Mouse (Mus musculus) hindbrain, postnatal 0 days (tissue): ENCODE data around the gene Gnb1. TPM values are rescaled to one million over a fixed set of nuclear protein-coding genes. Genes with fewer than 3 reads are reported as not detected.

ENCODE experiments used
- ATAC-seq: fragments of 200-750 bp; cut with Nextera tagmentation; 2 replicates; pipeline ENCODE4 v1.8.0; 2017; ENCODE audit warnings: mild to moderate bottlenecking, moderate TSS enrichment, moderate library complexity
- DNase-seq: peaks from one replicate; pipeline ENCODE4 v3.0.0-alpha.2; 2015; ENCODE audit warnings: low spot score
- H3K27ac ChIP-seq: fragments of 300-500 bp; sonication (generic); 2 replicates; pipeline ENCODE4 v1.5.1; 2014; ENCODE audit warnings: mild to moderate bottlenecking
- H3K27me3 ChIP-seq: fragments of 300-500 bp; sonication (generic); 2 replicates; pipeline ENCODE4 v1.6.1; 2014; ENCODE audit warnings: low read length, mixed read lengths; ENCODE audit not compliant: insufficient read depth
- H3K36me3 ChIP-seq: fragments of 300-500 bp; sonication (generic); 2 replicates; pipeline ENCODE4 v1.6.1; 2014; ENCODE audit warnings: low read length, mixed read lengths; ENCODE audit not compliant: insufficient read depth
- H3K4me1 ChIP-seq: fragments of 300-500 bp; sonication (generic); 2 replicates; pipeline ENCODE4 v1.6.1; 2014; ENCODE audit warnings: antibody characterized with exemption, low read length, mixed read lengths; ENCODE audit not compliant: insufficient read depth
- H3K4me2 ChIP-seq: fragments of 300-500 bp; sonication (generic); 2 replicates; pipeline ENCODE4 v1.6.1; 2014; ENCODE audit warnings: low read depth, mild to moderate bottlenecking, low read length, moderate library complexity, mixed read lengths
- H3K4me3 ChIP-seq: fragments of 300-500 bp; sonication (generic); 2 replicates; pipeline ENCODE4 v1.5.1; 2014; ENCODE audit warnings: low read length
- H3K9ac ChIP-seq: fragments of 300-500 bp; sonication (generic); replicated peaks from 2 replicates; pipeline ENCODE4 v1.6.1; 2014; ENCODE audit warnings: mild to moderate bottlenecking, low read length, moderate library complexity, mixed read lengths
- H3K9me3 ChIP-seq: fragments of 300-500 bp; sonication (generic); 2 replicates; pipeline ENCODE4 v1.6.1; 2016; ENCODE audit warnings: low read length, mixed read lengths
- CTCF ChIP-seq: IDR thresholded peaks from 2 replicates; pipeline ENCODE4 v1.5.1; 2016; ENCODE audit warnings: antibody characterized with exemption, control low read depth, low read depth
- WGBS: fragments of 180-500 bp; shearing (Covaris S2); extraction: QIAGEN DNeasy Blood & Tissue Kit; methylation state at CpG from one replicate; pipeline ENCODE4 v1.1.7; 2014; 5-methylcytosine and 5-hydroxymethylcytosine counted together
- polyA plus RNA-seq: library from polyadenylated mRNA; unstranded; fragments of >200 nt; fragmentation: Nextera tagmentation; extraction: Ambion mirVana; gene quantifications from 2 replicates; pipeline ENCODE4 v1.2.1, GENCODE M21; 2015
- total RNA-seq: library from RNA; depleted of rRNA; stranded (reverse); fragments of >200 nt; gene quantifications from 2 replicates; pipeline ENCODE4 v1.2.3, GENCODE M21; 2014

Gnb1 gene
- total and polyA plus RNA-seq, 2 experiments from 2014 or later = 456 to 1,230 TPM

GRCm38 (mm10) chr4:155549993-155550392 lies 58.8 kb downstream of the Gnb1 start:
- 88% methylated on average over 7 of the region's 7 CpGs for WGBS
- Histone ChIP-seq H3K9me3 (no peaks in the 10 kb centered on the region), H3K4me1 (no peaks in the 10 kb centered on the region), H3K9ac (no peak overlapping the region), H3K4me3 (no peak overlapping the region), H3K27ac (no peak overlapping the region), H3K27me3 (no peaks in the 10 kb centered on the region), H3K36me3 (peaks cover 33% of the 10 kb centered on the region), H3K4me2 (no peak overlapping the region)
- ATAC-seq = no peak
- no peak for TF ChIP-seq CTCF
- DNase-seq = no peak

- TF ChIP-seq CTCF = no peak
- Histone ChIP-seq H3K9ac (no peak overlapping the region), H3K36me3 (peaks cover 38% of the 10 kb centered on the region), H3K27me3 (no peaks in the 10 kb centered on the region), H3K4me1 (no peaks in the 10 kb centered on the region), H3K4me3 (no peak overlapping the region), H3K27ac (no peak overlapping the region), H3K4me2 (no peak overlapping the region), H3K9me3 (no peaks in the 10 kb centered on the region)
- no peak for DNase-seq
- no peak for ATAC-seq
- WGBS = 77% methylated on average over 2 of the region's 2 CpGs
These were observed 59.3 kb downstream of the Gnb1 start for GRCm38 (mm10) chr4:155550446-155550845.

- H3K4me3 ChIP-seq = no peak overlapping the region
- WGBS = 93% methylated on average over 4 of the region's 4 CpGs
- no peak for ATAC-seq
- no peaks in the 10 kb centered on the region for H3K4me1 ChIP-seq
- peaks cover 40% of the 10 kb centered on the region for H3K36me3 ChIP-seq
- H3K4me2 ChIP-seq = no peak overlapping the region
- no peaks in the 10 kb centered on the region for H3K9me3 ChIP-seq
- no peak for DNase-seq
- no peaks in the 10 kb centered on the region for H3K27me3 ChIP-seq
- no peak for TF ChIP-seq CTCF
- no peak overlapping the region for H3K27ac ChIP-seq
- H3K9ac ChIP-seq = no peak overlapping the region
These were observed 59.9 kb downstream of the Gnb1 start for GRCm38 (mm10) chr4:155551073-155551472.

GRCm38 (mm10) chr4:155552917-155553532 lies 61.9 kb downstream of the Gnb1 start:
- peaks cover 43% of the 10 kb centered on the region for H3K36me3 ChIP-seq
- H3K4me3 ChIP-seq = no peak overlapping the region
- DNase-seq (no peak), ATAC-seq (no peak)
- no peaks in the 10 kb centered on the region for H3K4me1 ChIP-seq
- TF ChIP-seq CTCF = no peak
- no peak overlapping the region for H3K9ac ChIP-seq
- H3K9me3 ChIP-seq = no peaks in the 10 kb centered on the region
- no peak overlapping the region for H3K27ac ChIP-seq
- 86% methylated on average over 6 of the region's 6 CpGs for WGBS
- H3K4me2 ChIP-seq = no peak overlapping the region
- no peaks in the 10 kb centered on the region for H3K27me3 ChIP-seq

GRCm38 (mm10) chr4:155554880-155555279 lies 63.7 kb downstream of the Gnb1 start:
- Histone ChIP-seq H3K27me3 (no peaks in the 10 kb centered on the region), H3K4me3 (no peak overlapping the region), H3K4me2 (no peak overlapping the region), H3K9me3 (no peaks in the 10 kb centered on the region), H3K4me1 (no peaks in the 10 kb centered on the region), H3K27ac (no peak overlapping the region), H3K9ac (no peak overlapping the region), H3K36me3 (peaks cover 60% of the 10 kb centered on the region)
- ATAC-seq (no peak), DNase-seq (no peak)
- TF ChIP-seq CTCF = no peak
- 79% methylated on average over 4 of the region's 4 CpGs for WGBS

GRCm38 (mm10) chr4:155555464-155555863 lies 64.3 kb downstream of the Gnb1 start:
- Histone ChIP-seq H3K9me3 (no peaks in the 10 kb centered on the region), H3K9ac (no peak overlapping the region), H3K4me2 (no peak overlapping the region), H3K27ac (no peak overlapping the region), H3K27me3 (no peaks in the 10 kb centered on the region), H3K36me3 (peaks cover 66% of the 10 kb centered on the region), H3K4me1 (no peaks in the 10 kb centered on the region), H3K4me3 (no peak overlapping the region)
- WGBS = 79% methylated on average over 1 of the region's 1 CpGs
- no peak for TF ChIP-seq CTCF
- ATAC-seq (no peak), DNase-seq (no peak)

GRCm38 (mm10) chr4:155559454-155559853 lies 68.3 kb downstream of the Gnb1 start:
- Histone ChIP-seq H3K4me3 (no peak overlapping the region), H3K27ac (no peak overlapping the region), H3K9ac (no peak overlapping the region), H3K36me3 (peaks cover 50% of the 10 kb centered on the region), H3K4me1 (0 out of 2 replicates have a peak, but pooled peaks cover 5% of the 10 kb centered on the region), H3K27me3 (no peaks in the 10 kb centered on the region), H3K4me2 (no peak overlapping the region), H3K9me3 (no peaks in the 10 kb centered on the region)
- no peak for DNase-seq
- WGBS = 82% methylated on average over 6 of the region's 6 CpGs
- no peak for ATAC-seq
- TF ChIP-seq CTCF = no peak
